Mouse (Mus musculus): ENCODE data around the gene Cdadc1. TPM values are rescaled to one million over a fixed set of nuclear protein-coding genes. Genes with fewer than 3 reads are reported as not detected.

Cdadc1 gene
- 27.3 and 29.2 TPM in 2 replicates for polyA plus RNA-seq (2016; fragmentation: Nextera tagmentation; extraction: Ambion mirVana)

DNA sequence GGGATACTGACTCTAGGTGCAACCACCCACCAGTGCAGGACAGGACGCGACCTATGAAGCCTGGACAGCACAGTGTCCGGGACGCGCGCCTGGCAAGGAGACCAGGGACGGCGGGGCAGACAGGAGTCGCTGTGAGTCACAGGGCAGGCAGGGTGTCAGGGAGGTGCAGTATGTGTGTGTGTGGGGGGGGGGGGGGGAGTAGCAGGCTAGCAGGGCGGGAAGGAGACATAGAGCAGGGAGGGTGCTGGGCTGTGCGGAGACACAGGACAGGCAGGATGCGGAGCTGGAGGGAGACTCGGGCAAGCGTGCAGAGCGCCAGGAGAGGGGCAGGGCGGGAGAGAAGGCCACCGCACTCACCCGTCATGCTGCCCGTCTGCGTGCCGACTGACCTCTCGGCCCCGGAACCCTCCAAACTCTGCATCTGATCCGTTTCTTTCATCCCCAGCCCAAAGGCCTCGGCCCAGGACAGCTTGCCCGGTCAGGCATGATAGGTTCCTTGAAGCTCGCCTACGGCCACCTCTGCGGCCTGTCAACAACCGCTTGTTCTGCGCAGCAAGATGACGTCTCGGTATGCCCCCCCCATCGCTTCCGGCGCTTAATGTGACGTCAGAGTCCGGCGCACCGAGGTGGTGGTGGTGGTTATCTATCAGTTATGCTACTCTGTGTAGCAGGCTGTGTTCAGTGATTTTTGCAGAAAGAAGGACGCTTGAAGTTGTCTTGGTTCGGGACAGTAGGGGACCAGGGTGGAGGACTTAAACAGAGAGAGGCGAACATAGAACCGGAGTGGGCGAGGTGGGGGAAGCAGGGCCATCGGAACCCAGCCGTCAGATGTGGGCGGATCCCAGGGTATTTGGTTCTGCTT, at the start of gene Cdadc1:
Cdadc1 (minus strand) TSS at position 562 of the 862 bp plus-strand sequence.
- Histone ChIP-seq H3K4me1 (peaks cover 13% of the 10 kb centered on the region), H3K27me3 (ENCODE audit: low read depth, poor library complexity, severe bottlenecking) (no peaks in the 10 kb centered on the region), H3K4me3 (peak within 1 kb of the TSS; percentile 92), H3K36me3 (peaks cover 7% of the 10 kb centered on the region; the same call in 1 of the 2 replicates), H3K27ac (peak within 1 kb of the TSS; percentile 81), H3K9me3 (replicated peaks) (no peaks in the 10 kb centered on the region)
- under 1% methylated on average over 44 of the region's 48 CpGs for WGBS
- peak; percentile 98 for DNase-seq (ENCODE audit: low spot score)

- peak overlapping the region; percentile 69 for H3K27ac ChIP-seq
These were observed 49.3 kb upstream of the Cdadc1 start for GRCm38 (mm10) chr14:59646826-59647697.

DNA sequence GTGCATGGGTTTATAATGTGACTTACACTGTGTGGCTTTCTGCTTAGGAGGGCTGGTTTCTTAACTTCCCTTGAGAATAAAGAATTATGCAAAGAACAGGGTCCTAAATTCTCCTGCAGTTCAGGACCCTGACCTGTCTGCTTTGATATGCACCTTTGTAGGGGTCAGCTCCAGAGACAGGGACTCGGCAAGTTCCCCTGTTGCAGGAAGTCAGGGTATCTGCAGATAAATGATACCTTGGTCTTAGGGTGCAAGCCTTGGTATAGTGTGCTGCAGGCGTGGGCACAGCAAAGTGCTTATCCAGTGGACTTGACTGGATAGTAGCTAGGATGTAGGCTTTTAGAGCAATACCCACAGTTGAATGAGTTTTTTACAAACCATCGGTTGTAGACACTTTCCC, 47.1 kb upstream of the Cdadc1 start:
- H3K27ac ChIP-seq: no peak overlapping the region
- no peak for DNase-seq (ENCODE audit: low spot score)
- H3K4me3 ChIP-seq: no peak overlapping the region
- WGBS: 67% methylated on average over 3 of the region's 3 CpGs
- no peaks in the 10 kb centered on the region for H3K27me3 ChIP-seq (ENCODE audit: low read depth, poor library complexity, severe bottlenecking)
- no peaks in the 10 kb centered on the region for H3K9me3 ChIP-seq (replicated peaks)
- no peaks in the 10 kb centered on the region for H3K36me3 ChIP-seq
- H3K4me1 ChIP-seq: peaks cover 55% of the 10 kb centered on the region

More at GRCm38 (mm10) chr14:59646826-59647697, 49.3 kb upstream of the Cdadc1 start:
- no peaks in the 10 kb centered on the region for H3K36me3 ChIP-seq
- H3K4me1 ChIP-seq: peaks cover 47% of the 10 kb centered on the region
- WGBS: 77% methylated on average over 16 of the region's 16 CpGs
- H3K27me3 ChIP-seq (ENCODE audit: low read depth, poor library complexity, severe bottlenecking): no peaks in the 10 kb centered on the region
- H3K9me3 ChIP-seq (replicated peaks): no peaks in the 10 kb centered on the region
- H3K4me3 ChIP-seq: no peak overlapping the region
- DNase-seq (ENCODE audit: low spot score): no peak

- Histone ChIP-seq H3K4me3 (no peak overlapping the region), H3K4me1 (peaks cover 55% of the 10 kb centered on the region), H3K36me3 (no peaks in the 10 kb centered on the region), H3K27ac (no peak overlapping the region), H3K9me3 (replicated peaks) (no peaks in the 10 kb centered on the region), H3K27me3 (ENCODE audit: low read depth, poor library complexity, severe bottlenecking) (no peaks in the 10 kb centered on the region)
- WGBS: 82% methylated on average over 1 of the region's 1 CpGs
- no peak for DNase-seq (ENCODE audit: low spot score)
These were observed 46.4 kb upstream of the Cdadc1 start for GRCm38 (mm10) chr14:59644166-59644565.

- Histone ChIP-seq H3K27ac (no peak overlapping the region), H3K4me1 (peaks cover 54% of the 10 kb centered on the region), H3K36me3 (no peaks in the 10 kb centered on the region), H3K27me3 (ENCODE audit: low read depth, poor library complexity, severe bottlenecking) (no peaks in the 10 kb centered on the region), H3K4me3 (no peak overlapping the region), H3K9me3 (replicated peaks) (no peaks in the 10 kb centered on the region)
- 72% methylated on average over 12 of the region's 12 CpGs for WGBS
- no peak for DNase-seq (ENCODE audit: low spot score)
These were observed 45.8 kb upstream of the Cdadc1 start for GRCm38 (mm10) chr14:59643582-59643981.

DNA sequence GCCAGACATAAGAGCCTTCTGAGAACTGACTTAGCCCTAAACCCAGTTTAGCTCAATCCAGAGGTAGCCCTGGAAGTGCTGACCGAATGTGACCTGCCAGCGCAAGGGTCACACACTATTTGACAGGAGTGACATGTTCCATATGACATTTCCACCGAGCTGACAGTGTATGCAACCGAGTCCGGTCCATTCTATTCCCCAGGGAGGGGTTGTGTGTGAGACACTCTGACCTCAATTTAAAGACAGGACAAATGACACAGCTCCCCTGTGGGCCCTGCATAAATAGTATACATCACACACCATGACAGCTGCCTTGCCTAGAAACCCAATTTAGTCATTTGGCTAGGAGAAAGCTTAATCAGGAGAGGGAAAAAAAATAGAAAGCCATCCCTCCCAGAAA, 44.1 kb upstream of the Cdadc1 start:
- Histone ChIP-seq H3K9me3 (replicated peaks) (no peaks in the 10 kb centered on the region), H3K36me3 (no peaks in the 10 kb centered on the region), H3K4me3 (no peak overlapping the region), H3K27me3 (ENCODE audit: low read depth, poor library complexity, severe bottlenecking) (no peaks in the 10 kb centered on the region), H3K4me1 (peaks cover 37% of the 10 kb centered on the region), H3K27ac (no peak overlapping the region)
- WGBS: 44% methylated on average over 5 of the region's 5 CpGs
- DNase-seq (ENCODE audit: low spot score): no peak

- no peaks in the 10 kb centered on the region for H3K27me3 ChIP-seq (ENCODE audit: low read depth, poor library complexity, severe bottlenecking)
- H3K4me3 ChIP-seq: no peak overlapping the region
- no peak overlapping the region for H3K27ac ChIP-seq
- H3K9me3 ChIP-seq (replicated peaks): no peaks in the 10 kb centered on the region
- WGBS: 56% methylated on average over 7 of the region's 7 CpGs
- H3K4me1 ChIP-seq: peaks cover 32% of the 10 kb centered on the region
- H3K36me3 ChIP-seq: no peaks in the 10 kb centered on the region
- DNase-seq (ENCODE audit: low spot score): no peak
These were observed 41.3 kb upstream of the Cdadc1 start for GRCm38 (mm10) chr14:59638906-59639703.

DNA sequence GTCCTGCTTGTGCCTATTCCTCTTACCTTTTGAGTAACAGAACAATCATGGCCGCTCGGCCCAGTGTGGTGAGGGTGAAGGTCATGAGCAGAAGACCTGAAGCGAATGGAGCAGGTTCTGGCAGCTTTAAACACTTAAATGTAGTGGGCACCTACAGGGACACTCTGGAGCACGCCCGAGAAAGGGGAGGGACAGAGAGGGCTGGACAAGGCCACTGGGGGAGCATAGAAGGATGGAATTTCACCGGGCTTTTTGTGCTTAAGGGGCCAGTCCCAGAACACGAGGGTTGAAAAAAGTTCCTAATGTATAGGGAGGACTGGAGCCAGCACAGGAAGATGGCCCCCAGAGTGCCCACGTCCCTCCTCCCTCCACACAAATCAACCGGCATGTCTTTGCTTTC, 36.2 kb upstream of the Cdadc1 start:
- WGBS: 87% methylated on average over 9 of the region's 9 CpGs
- Histone ChIP-seq H3K36me3 (peaks cover 33% of the 10 kb centered on the region), H3K4me3 (no peak overlapping the region), H3K9me3 (replicated peaks) (no peaks in the 10 kb centered on the region), H3K27me3 (ENCODE audit: low read depth, poor library complexity, severe bottlenecking) (no peaks in the 10 kb centered on the region), H3K27ac (no peak overlapping the region), H3K4me1 (no peaks in the 10 kb centered on the region; the same call in 1 of the 2 replicates)
- no peak for DNase-seq (ENCODE audit: low spot score)

GRCm38 (mm10) chr14:59633295-59633898, 35.6 kb upstream of the Cdadc1 start:
- H3K27me3 ChIP-seq (ENCODE audit: low read depth, poor library complexity, severe bottlenecking): no peaks in the 10 kb centered on the region
- no peak overlapping the region for H3K4me3 ChIP-seq
- DNase-seq (ENCODE audit: low spot score): no peak
- H3K9me3 ChIP-seq (replicated peaks): no peaks in the 10 kb centered on the region
- H3K36me3 ChIP-seq: peaks cover 33% of the 10 kb centered on the region
- no peaks in the 10 kb centered on the region; the same call in 1 of the 2 replicates for H3K4me1 ChIP-seq
- no peak overlapping the region for H3K27ac ChIP-seq
- WGBS: 87% methylated on average over 5 of the region's 5 CpGs

GRCm38 (mm10) chr14:59632067-59632466, 34.3 kb upstream of the Cdadc1 start:
- WGBS: 91% methylated on average over 6 of the region's 6 CpGs
- Histone ChIP-seq H3K36me3 (peaks cover 33% of the 10 kb centered on the region), H3K27me3 (ENCODE audit: low read depth, poor library complexity, severe bottlenecking) (no peaks in the 10 kb centered on the region), H3K4me3 (no peak overlapping the region), H3K4me1 (peaks cover 12% of the 10 kb centered on the region), H3K9me3 (replicated peaks) (no peaks in the 10 kb centered on the region), H3K27ac (no peak overlapping the region)
- DNase-seq (ENCODE audit: low spot score): no peak

DNA sequence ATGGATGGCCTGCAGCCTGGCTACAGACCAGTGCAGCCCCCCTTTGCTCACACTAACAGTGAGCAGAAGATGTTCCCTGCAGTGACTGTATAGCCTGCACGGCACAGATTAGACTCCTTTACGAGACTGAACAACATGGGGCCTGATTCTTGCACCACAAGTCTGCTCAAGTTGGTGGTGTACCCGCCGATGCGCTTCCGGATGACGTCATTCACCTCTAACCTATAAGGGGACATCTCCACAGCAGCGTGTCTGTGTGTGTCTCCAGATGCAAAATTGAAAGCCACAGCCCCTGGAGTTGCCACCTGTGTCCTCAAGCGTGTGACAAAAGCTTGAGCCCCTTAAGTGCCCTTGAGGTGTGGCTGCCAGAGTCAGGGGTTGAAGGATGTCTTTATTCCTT, 32.3 kb upstream of the Cdadc1 start:
- Histone ChIP-seq H3K27me3 (ENCODE audit: low read depth, poor library complexity, severe bottlenecking) (0 out of 2 replicates have a peak, but pooled peaks cover 5% of the 10 kb centered on the region), H3K9me3 (replicated peaks) (no peaks in the 10 kb centered on the region), H3K4me3 (no peak overlapping the region), H3K36me3 (peaks cover 33% of the 10 kb centered on the region), H3K4me1 (peaks cover 31% of the 10 kb centered on the region), H3K27ac (no peak overlapping the region)
- 94% methylated on average over 9 of the region's 9 CpGs for WGBS
- DNase-seq (ENCODE audit: low spot score): no peak

DNA sequence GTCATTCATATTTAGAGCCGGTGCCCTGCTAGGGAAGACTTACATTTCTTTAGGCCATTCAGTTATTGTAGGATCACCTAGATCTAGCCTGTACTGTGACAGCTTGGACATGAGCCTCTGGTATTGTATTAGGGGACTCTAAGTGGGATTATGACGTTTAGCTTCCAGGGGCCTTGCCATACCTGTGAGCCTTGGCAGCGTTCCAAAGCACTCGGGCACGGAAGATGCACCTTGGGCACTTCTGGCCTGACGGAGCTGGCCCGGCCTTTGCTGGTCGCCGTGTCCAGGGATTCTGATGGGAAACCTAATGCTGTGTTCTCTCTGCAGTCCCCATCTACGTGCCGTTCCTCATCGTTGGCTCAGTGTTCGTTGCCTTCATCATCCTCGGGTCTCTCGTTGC, 31.5 kb upstream of the Cdadc1 start:
- Histone ChIP-seq H3K9me3 (replicated peaks) (no peaks in the 10 kb centered on the region), H3K4me1 (peaks cover 39% of the 10 kb centered on the region), H3K27me3 (ENCODE audit: low read depth, poor library complexity, severe bottlenecking) (0 out of 2 replicates have a peak, but pooled peaks cover 5% of the 10 kb centered on the region), H3K4me3 (no peak overlapping the region), H3K27ac (no peak overlapping the region), H3K36me3 (peaks cover 33% of the 10 kb centered on the region)
- no peak for DNase-seq (ENCODE audit: low spot score)
- WGBS: 93% methylated on average over 15 of the region's 15 CpGs
